Mouse (Mus musculus) liver, embryonic 12.5 days (tissue): Measurements from ENCODE around the gene Fam19a3. TPM values are rescaled to one million over a fixed set of nuclear protein-coding genes. Genes with fewer than 3 reads are reported as not detected.
"Not testable (repeated sequence)": the region's sequence is repeated elsewhere in the genome, so short reads cannot be mapped to it uniquely, and the experiment has no call there.

Source experiments
- ATAC-seq: fragments of 200-750 bp; cut with Nextera tagmentation; 2 replicates; pipeline ENCODE4 v1.8.0; 2017; ENCODE audit warnings: moderate number of reproducible peaks, mild to moderate bottlenecking, moderate library complexity
- H3K27ac ChIP-seq: fragments of 300-500 bp; sonication (generic); 2 replicates; pipeline ENCODE4 v1.5.1; 2016; ENCODE audit warnings: mild to moderate bottlenecking
- H3K27me3 ChIP-seq: fragments of 300-500 bp; sonication (generic); replicated peaks from 2 replicates; pipeline ENCODE4 v1.6.1; 2016; ENCODE audit warnings: mild to moderate bottlenecking, moderate library complexity
- H3K36me3 ChIP-seq: fragments of 300-500 bp; sonication (generic); 2 replicates; pipeline ENCODE4 v1.6.1; 2016; ENCODE audit warnings: mild to moderate bottlenecking, moderate library complexity
- H3K4me1 ChIP-seq: fragments of 300-500 bp; sonication (generic); 2 replicates; pipeline ENCODE4 v1.6.1; 2016
- H3K4me2 ChIP-seq: fragments of 300-500 bp; sonication (generic); 2 replicates; pipeline ENCODE4 v1.6.1; 2016; ENCODE audit warnings: mild to moderate bottlenecking, moderate library complexity
- H3K4me3 ChIP-seq: fragments of 300-500 bp; sonication (generic); 2 replicates; pipeline ENCODE4 v1.5.1; 2016; ENCODE audit warnings: mild to moderate bottlenecking, moderate library complexity
- H3K9ac ChIP-seq: fragments of 300-500 bp; sonication (generic); 2 replicates; pipeline ENCODE4 v1.6.1; 2016; ENCODE audit warnings: mild to moderate bottlenecking, moderate library complexity
- H3K9me3 ChIP-seq: fragments of 300-500 bp; sonication (generic); replicated peaks from 2 replicates; pipeline ENCODE4 v1.6.1; 2016; ENCODE audit warnings: mild to moderate bottlenecking, moderate library complexity
- WGBS: fragments of 180-500 bp; shearing (Covaris S2); methylation state at CpG from one replicate; pipeline ENCODE4 v1.1.7; 2016; ENCODE audit not compliant: insufficient replicate concordance; 5-methylcytosine and 5-hydroxymethylcytosine counted together
- polyA plus RNA-seq: library from polyadenylated mRNA; unstranded; fragments of >200 nt; fragmentation: Nextera tagmentation; extraction: Ambion mirVana; gene quantifications from 2 replicates; pipeline ENCODE4 v1.2.1, GENCODE M21; 2016

Fam19a3 gene
- polyA plus RNA-seq, result not detected in 2 replicates

GRCm38 (mm10) chr3:104781471-104781903, at the start of gene Fam19a3:
TSS of gene Fam19a3 (minus strand) at chr3:104781840.
- Histone ChIP-seq H3K27ac (no peak within 1 kb of the TSS), H3K9me3 (no peaks in the 10 kb centered on the region), H3K27me3 (peaks cover 98% of the 10 kb centered on the region), H3K4me3 (peak within 1 kb of the TSS; percentile 56), H3K4me1 (peaks cover 25% of the 10 kb centered on the region), H3K4me2 (peak within 1 kb of the TSS; percentile 80), H3K36me3 (no peaks in the 10 kb centered on the region), H3K9ac (peak within 1 kb of the TSS; percentile 0; the same call in 1 of the 2 replicates)
- WGBS, result under 1% methylated on average over 26 of the region's 26 CpGs
- ATAC-seq, result peak; percentile 25; the same call in 1 of the 2 replicates

- WGBS, result 71% methylated on average over 3 of the region's 3 CpGs
- no peaks in the 10 kb centered on the region for H3K27me3 ChIP-seq
- no peak overlapping the region for H3K9ac ChIP-seq
- H3K4me3 ChIP-seq, result no peak overlapping the region
- H3K4me2 ChIP-seq, result no peak overlapping the region
- H3K36me3 ChIP-seq, result peaks cover 52% of the 10 kb centered on the region
- no peak overlapping the region for H3K27ac ChIP-seq
- ATAC-seq, result no peak
- no peaks in the 10 kb centered on the region for H3K9me3 ChIP-seq
- H3K4me1 ChIP-seq, result peaks cover 18% of the 10 kb centered on the region
These were observed 40.8 kb upstream of the Fam19a3 start for GRCm38 (mm10) chr3:104822413-104822812.

GRCm38 (mm10) chr3:104820426-104820825, 38.8 kb upstream of the Fam19a3 start:
- Histone ChIP-seq H3K4me2 (no peak overlapping the region), H3K4me1 (peaks cover 35% of the 10 kb centered on the region), H3K9me3 (no peaks in the 10 kb centered on the region), H3K9ac (no peak overlapping the region), H3K36me3 (peaks cover 32% of the 10 kb centered on the region), H3K27ac (no peak overlapping the region), H3K27me3 (no peaks in the 10 kb centered on the region), H3K4me3 (no peak overlapping the region)
- ATAC-seq, result no peak
- 68% methylated on average over 1 of the region's 1 CpGs for WGBS

- Histone ChIP-seq H3K27ac (peak overlapping the region; percentile 81), H3K36me3 (peaks cover 25% of the 10 kb centered on the region), H3K27me3 (no peaks in the 10 kb centered on the region), H3K4me1 (peaks cover 40% of the 10 kb centered on the region), H3K9me3 (no peaks in the 10 kb centered on the region), H3K4me3 (peak overlapping the region; percentile 80), H3K4me2 (peak overlapping the region; percentile 79), H3K9ac (peak overlapping the region; percentile 84)
- 2% methylated on average over 3 of the region's 3 CpGs for WGBS
- peak; percentile 7; the same call in 1 of the 2 replicates for ATAC-seq
These were observed 37.1 kb upstream of the Fam19a3 start for GRCm38 (mm10) chr3:104818749-104819134.

GRCm38 (mm10) chr3:104817991-104818748, 36.5 kb upstream of the Fam19a3 start, which contains the start of gene Mov10:
TSS of gene Mov10 (minus strand) at chr3:104818563.
- H3K4me2 ChIP-seq, result peak within 1 kb of the TSS; percentile 79
- 1% methylated on average over 40 of the region's 40 CpGs for WGBS
- H3K4me1 ChIP-seq, result peaks cover 40% of the 10 kb centered on the region
- peak within 1 kb of the TSS; percentile 80 for H3K4me3 ChIP-seq
- peak within 1 kb of the TSS; percentile 81 for H3K27ac ChIP-seq
- ATAC-seq, result peak; percentile 79
- H3K9ac ChIP-seq, result peak within 1 kb of the TSS; percentile 84
- H3K9me3 ChIP-seq, result no peaks in the 10 kb centered on the region
- no peaks in the 10 kb centered on the region for H3K27me3 ChIP-seq
- peaks cover 25% of the 10 kb centered on the region for H3K36me3 ChIP-seq

- peaks cover 22% of the 10 kb centered on the region for H3K36me3 ChIP-seq
- WGBS, result under 1% methylated on average over 46 of the region's 46 CpGs
- no peaks in the 10 kb centered on the region for H3K9me3 ChIP-seq
- ATAC-seq, result peak; percentile 58
- peak overlapping the region; percentile 79 for H3K4me2 ChIP-seq
- H3K27me3 ChIP-seq, result no peaks in the 10 kb centered on the region
- H3K4me1 ChIP-seq, result peaks cover 41% of the 10 kb centered on the region
- peak overlapping the region; percentile 80 for H3K4me3 ChIP-seq
- peak overlapping the region; percentile 81 for H3K27ac ChIP-seq
- H3K9ac ChIP-seq, result peak overlapping the region; percentile 84
These were observed 35.9 kb upstream of the Fam19a3 start for GRCm38 (mm10) chr3:104817481-104817990.

GRCm38 (mm10) chr3:104816130-104816529, 34.5 kb upstream of the Fam19a3 start:
- Histone ChIP-seq H3K4me1 (peaks cover 47% of the 10 kb centered on the region), H3K9ac (no peak overlapping the region), H3K36me3 (peaks cover 10% of the 10 kb centered on the region), H3K27ac (no peak overlapping the region), H3K4me3 (no peak overlapping the region), H3K4me2 (no peak overlapping the region), H3K9me3 (no peaks in the 10 kb centered on the region), H3K27me3 (no peaks in the 10 kb centered on the region)
- no peak for ATAC-seq
- WGBS, result 90% methylated on average over 7 of the region's 7 CpGs

- no peak for ATAC-seq
- WGBS, result 74% methylated on average over 2 of the region's 2 CpGs
- no peak overlapping the region for H3K4me3 ChIP-seq
These were observed 33.7 kb upstream of the Fam19a3 start for GRCm38 (mm10) chr3:104815346-104815745.

GRCm38 (mm10) chr3:104814746-104815145, 33.1 kb upstream of the Fam19a3 start:
- H3K36me3 ChIP-seq, result no peaks in the 10 kb centered on the region
- ATAC-seq, result no peak
- 86% methylated on average over 1 of the region's 1 CpGs for WGBS
- H3K27ac ChIP-seq, result no peak overlapping the region
- no peak overlapping the region for H3K4me2 ChIP-seq
- no peaks in the 10 kb centered on the region for H3K9me3 ChIP-seq
- H3K9ac ChIP-seq, result no peak overlapping the region
- H3K4me3 ChIP-seq, result no peak overlapping the region
- H3K4me1 ChIP-seq, result peaks cover 47% of the 10 kb centered on the region
- no peaks in the 10 kb centered on the region for H3K27me3 ChIP-seq

More at GRCm38 (mm10) chr3:104815346-104815745, 33.7 kb upstream of the Fam19a3 start:
- H3K4me1 ChIP-seq, result peaks cover 47% of the 10 kb centered on the region
- H3K9me3 ChIP-seq, result no peaks in the 10 kb centered on the region
- H3K27me3 ChIP-seq, result no peaks in the 10 kb centered on the region
- no peak overlapping the region for H3K4me2 ChIP-seq
- H3K9ac ChIP-seq, result no peak overlapping the region
- peaks cover 2% of the 10 kb centered on the region for H3K36me3 ChIP-seq
- H3K27ac ChIP-seq, result no peak overlapping the region

- ATAC-seq, H3K4me2 ChIP-seq, H3K9me3 ChIP-seq, H3K27me3 ChIP-seq, H3K4me3 ChIP-seq, H3K36me3 ChIP-seq, H3K27ac ChIP-seq, H3K9ac ChIP-seq: not testable (repeated sequence)
- H3K4me1 ChIP-seq, result peaks cover 34% of the 10 kb centered on the region
- 82% methylated on average over 7 of the region's 7 CpGs for whole genome bisulfite sequencing
These were observed 31.6 kb upstream of the Fam19a3 start for GRCm38 (mm10) chr3:104813227-104813626.

GRCm38 (mm10) chr3:104812254-104812653, 30.6 kb upstream of the Fam19a3 start:
- peaks cover 27% of the 10 kb centered on the region for H3K4me1 ChIP-seq
- no peaks in the 10 kb centered on the region for H3K27me3 ChIP-seq
- ATAC-seq, result no peak
- 63% methylated on average over 4 of the region's 4 CpGs for WGBS
- no peak overlapping the region for H3K27ac ChIP-seq
- no peaks in the 10 kb centered on the region for H3K9me3 ChIP-seq
- no peak overlapping the region for H3K4me2 ChIP-seq
- H3K36me3 ChIP-seq, result no peaks in the 10 kb centered on the region
- no peak overlapping the region for H3K9ac ChIP-seq
- H3K4me3 ChIP-seq, result no peak overlapping the region

- H3K9me3 ChIP-seq, result no peaks in the 10 kb centered on the region
- H3K4me3 ChIP-seq, result no peak overlapping the region
- no peaks in the 10 kb centered on the region for H3K27me3 ChIP-seq
- H3K9ac ChIP-seq, result no peak overlapping the region
- no peak overlapping the region for H3K4me2 ChIP-seq
- H3K36me3 ChIP-seq, result no peaks in the 10 kb centered on the region
- no peak for ATAC-seq
- H3K27ac ChIP-seq, result no peak overlapping the region
- peaks cover 22% of the 10 kb centered on the region for H3K4me1 ChIP-seq
- 56% methylated on average over 3 of the region's 3 CpGs for WGBS
These were observed 30.1 kb upstream of the Fam19a3 start for GRCm38 (mm10) chr3:104811752-104812151.
